Mouse (Mus musculus) lung, adult 2 months (tissue): ENCODE results near the gene Msrb2. TPM values are rescaled to one million over a fixed set of nuclear protein-coding genes. Genes with fewer than 3 reads are reported as not detected.
A peak's percentile ranks its signal among the peaks of the same experiment; 100 is the strongest.

Source experiments
- DNase-seq: peaks from one replicate; pipeline ENCODE4 v3.0.0; 2022
- H3K4me1 ChIP-seq: fragments of 200-500 bp; 2 replicates; pipeline ENCODE4 v1.6.1; 2011; ENCODE audit warnings: low read length; ENCODE audit not compliant: control insufficient read depth, insufficient read depth
- H3K4me3 ChIP-seq: fragments of 200-500 bp; replicated peaks from 2 replicates; pipeline ENCODE3; 2011; ENCODE audit warnings: low read depth, mild to moderate bottlenecking, control low read depth, low read length; ENCODE audit errors: extremely low read depth
- CTCF ChIP-seq: fragments of 200-500 bp; IDR thresholded peaks from 2 replicates; pipeline ENCODE4 v1.5.1; 2011; ENCODE audit warnings: mild to moderate bottlenecking, low read length, control low read depth; ENCODE audit not compliant: insufficient read depth
- POLR2A ChIP-seq: fragments of 200-500 bp; IDR thresholded peaks from 2 replicates; pipeline ENCODE4 v1.6.1; 2011; ENCODE audit warnings: low read depth, mild to moderate bottlenecking, control low read depth, low read length, borderline replicate concordance; ENCODE audit errors: extremely low read depth
- WGBS: fragments of 180-500 bp; shearing (Covaris S2); methylation state at CpG from one replicate; pipeline ENCODE4 v1.1.7; 2018; 5-methylcytosine and 5-hydroxymethylcytosine counted together
- polyA plus RNA-seq: library from polyadenylated mRNA; depleted of rRNA; stranded (reverse); fragments of >200 nt; gene quantifications from 2 replicates; pipeline ENCODE4 v1.2.3, GENCODE M21; 2012

Gene Msrb2
- polyA plus RNA-seq, 1 experiment: 18.8 TPM

GRCm38 (mm10) chr2:19385772-19386171, 14.5 kb downstream of the Msrb2 start:
- no peak overlapping the region for H3K4me3 ChIP-seq
- no peaks in the 10 kb centered on the region for H3K4me1 ChIP-seq
- no peak for TF ChIP-seq CTCF
- TF ChIP-seq POLR2A: no peak
- DNase-seq: no peak
- 84% methylated on average over 5 of the region's 5 CpGs for WGBS

GRCm38 (mm10) chr2:19388329-19389103, 17.3 kb downstream of the Msrb2 start:
- Histone ChIP-seq H3K4me1 (no peaks in the 10 kb centered on the region), H3K4me3 (no peak overlapping the region)
- 51% methylated on average over 12 of the region's 12 CpGs for WGBS
- peak; percentile 39; the same call in 1 of the 2 replicates for TF ChIP-seq POLR2A
- no peak for TF ChIP-seq CTCF
- no peak for DNase-seq

- Histone ChIP-seq H3K4me3 (no peak overlapping the region), H3K4me1 (no peaks in the 10 kb centered on the region)
- 59% methylated on average over 7 of the region's 7 CpGs for WGBS
- no peak for TF ChIP-seq CTCF
- no peak for TF ChIP-seq POLR2A
- no peak for DNase-seq
Observed at GRCm38 (mm10) chr2:19390411-19391143, 19.3 kb downstream of the Msrb2 start.

- TF ChIP-seq CTCF: no peak
- TF ChIP-seq POLR2A: no peak
- no peak overlapping the region for H3K4me3 ChIP-seq
- no peaks in the 10 kb centered on the region for H3K4me1 ChIP-seq
- WGBS: 92% methylated on average over 3 of the region's 3 CpGs
- DNase-seq: no peak
Observed at GRCm38 (mm10) chr2:19391649-19392048, 20.4 kb downstream of the Msrb2 start.

- Histone ChIP-seq H3K4me1 (no peaks in the 10 kb centered on the region), H3K4me3 (no peak overlapping the region)
- no peak for TF ChIP-seq POLR2A
- no peak for TF ChIP-seq CTCF
- 52% methylated on average over 2 of the region's 2 CpGs for WGBS
- DNase-seq: no peak
Observed at GRCm38 (mm10) chr2:19392793-19393192, 21.6 kb downstream of the Msrb2 start.

GRCm38 (mm10) chr2:19405409-19405808, 34.2 kb downstream of the Msrb2 start:
- Histone ChIP-seq H3K4me1 (no peaks in the 10 kb centered on the region), H3K4me3 (no peak overlapping the region)
- no peak for DNase-seq
- TF ChIP-seq POLR2A (no peak), CTCF (no peak)
- 38% methylated on average over 5 of the region's 5 CpGs for WGBS

- TF ChIP-seq POLR2A (no peak), CTCF (no peak)
- Histone ChIP-seq H3K4me1 (no peaks in the 10 kb centered on the region), H3K4me3 (no peak overlapping the region)
- 61% methylated on average over 3 of the region's 3 CpGs for WGBS
- DNase-seq: no peak
Observed at GRCm38 (mm10) chr2:19406531-19406930, 35.3 kb downstream of the Msrb2 start.

GRCm38 (mm10) chr2:19414222-19414965, 43.2 kb downstream of the Msrb2 start:
- Histone ChIP-seq H3K4me3 (peak overlapping the region; percentile 11), H3K4me1 (no peaks in the 10 kb centered on the region)
- 17% methylated on average over 19 of the region's 19 CpGs for WGBS
- peak; percentile 54 for DNase-seq
- TF ChIP-seq CTCF (peak; percentile 64), POLR2A (no peak)

GRCm38 (mm10) chr2:19415063-19415521, 43.9 kb downstream of the Msrb2 start:
- TF ChIP-seq CTCF (peak; percentile 31; the same call in 1 of the 2 replicates), POLR2A (no peak)
- Histone ChIP-seq H3K4me3 (no peak overlapping the region), H3K4me1 (no peaks in the 10 kb centered on the region)
- WGBS: 2% methylated on average over 6 of the region's 6 CpGs
- DNase-seq: no peak
